Mouse (Mus musculus) forebrain, embryonic 11.5 days (tissue): ENCODE results near the gene Tmem209. TPM values are rescaled to one million over a fixed set of nuclear protein-coding genes. Genes with fewer than 3 reads are reported as not detected.

ENCODE experiments used
- ATAC-seq: fragments of 200-750 bp; cut with Nextera tagmentation; replicated peaks from 2 replicates; pipeline ENCODE4 v1.8.0; 2017; ENCODE audit warnings: moderate TSS enrichment; ENCODE audit not compliant: low FRiP score
- DNase-seq: peaks from one replicate; pipeline ENCODE4 v3.0.0-alpha.2; 2017; ENCODE audit warnings: low spot score
- H3K27ac ChIP-seq: fragments of 300-500 bp; sonication (generic); 2 replicates; pipeline ENCODE4 v1.5.1; 2014; ENCODE audit warnings: low read depth, low read length
- H3K27me3 ChIP-seq: fragments of 300-500 bp; sonication (generic); 2 replicates; pipeline ENCODE4 v1.6.1; 2014; ENCODE audit warnings: mild to moderate bottlenecking, low read length, mixed read lengths; ENCODE audit not compliant: control insufficient read depth, insufficient read depth
- H3K36me3 ChIP-seq: fragments of 300-500 bp; sonication (generic); 2 replicates; pipeline ENCODE4 v1.6.1; 2014; ENCODE audit warnings: mild to moderate bottlenecking, low read length, moderate library complexity, mixed read lengths; ENCODE audit not compliant: control insufficient read depth, insufficient read depth
- H3K4me1 ChIP-seq: fragments of 300-500 bp; sonication (generic); replicated peaks from 2 replicates; pipeline ENCODE4 v1.6.1; 2014; ENCODE audit warnings: low read length, mixed read lengths; ENCODE audit not compliant: control insufficient read depth, insufficient read depth
- H3K4me2 ChIP-seq: fragments of 300-500 bp; sonication (generic); 2 replicates; pipeline ENCODE4 v1.6.1; 2014; ENCODE audit warnings: low read depth, mild to moderate bottlenecking, low read length, moderate library complexity, mixed read lengths; ENCODE audit not compliant: severe bottlenecking
- H3K4me3 ChIP-seq: fragments of 300-500 bp; sonication (generic); 2 replicates; pipeline ENCODE4 v1.5.1; 2014; ENCODE audit warnings: low read depth, low read length
- H3K9ac ChIP-seq: fragments of 300-500 bp; sonication (generic); 2 replicates; pipeline ENCODE4 v1.6.1; 2014; ENCODE audit warnings: low read length
- H3K9me3 ChIP-seq: fragments of 300-500 bp; sonication (generic); 2 replicates; pipeline ENCODE4 v1.6.1; 2016; ENCODE audit warnings: low read length, mixed read lengths; ENCODE audit not compliant: control insufficient read depth
- WGBS: fragments of 180-500 bp; shearing (Covaris S2); extraction: QIAGEN DNeasy Blood & Tissue Kit; methylation state at CpG from one replicate; pipeline ENCODE4 v1.1.7; 2014; 5-methylcytosine and 5-hydroxymethylcytosine counted together
- polyA plus RNA-seq: library from polyadenylated mRNA; unstranded; fragments of >200 nt; fragmentation: Nextera tagmentation; extraction: Ambion mirVana; gene quantifications from 2 replicates; pipeline ENCODE4 v1.2.1, GENCODE M21; 2014

Tmem209 gene
- polyA plus RNA-seq, 1 experiment from 2014 or later, result 54.2 TPM

- ATAC-seq (no peak), DNase-seq (no peak)
- Histone ChIP-seq H3K27me3 (no peaks in the 10 kb centered on the region), H3K27ac (no peak overlapping the region), H3K9ac (no peak overlapping the region), H3K4me3 (no peak overlapping the region), H3K4me2 (no peak overlapping the region), H3K36me3 (peaks cover 3% of the 10 kb centered on the region; the same call in 1 of the 2 replicates), H3K9me3 (no peaks in the 10 kb centered on the region), H3K4me1 (no peaks in the 10 kb centered on the region)
- 98% methylated on average over 10 of the region's 10 CpGs for WGBS
Observed at GRCm38 (mm10) chr6:30439576-30439975, 70.0 kb downstream of the Tmem209 start.

GRCm38 (mm10) chr6:30437054-30437453 is 72.5 kb downstream of the Tmem209 start:
- H3K4me2 ChIP-seq, result no peak overlapping the region
- H3K36me3 ChIP-seq, result no peaks in the 10 kb centered on the region; the same call in 1 of the 2 replicates
- no peaks in the 10 kb centered on the region for H3K9me3 ChIP-seq
- no peaks in the 10 kb centered on the region for H3K27me3 ChIP-seq
- no peak overlapping the region for H3K9ac ChIP-seq
- ATAC-seq (no peak), DNase-seq (no peak)
- WGBS, result 86% methylated on average over 3 of the region's 3 CpGs
- no peak overlapping the region for H3K4me3 ChIP-seq
- H3K27ac ChIP-seq, result no peak overlapping the region
- no peaks in the 10 kb centered on the region for H3K4me1 ChIP-seq

- Histone ChIP-seq H3K4me2 (no peak overlapping the region), H3K27ac (no peak overlapping the region), H3K9me3 (no peaks in the 10 kb centered on the region), H3K36me3 (no peaks in the 10 kb centered on the region; the same call in 1 of the 2 replicates), H3K4me1 (no peaks in the 10 kb centered on the region), H3K27me3 (no peaks in the 10 kb centered on the region), H3K4me3 (no peak overlapping the region), H3K9ac (no peak overlapping the region)
- 95% methylated on average over 3 of the region's 3 CpGs for WGBS
- DNase-seq, result no peak
- ATAC-seq, result no peak
Observed at GRCm38 (mm10) chr6:30436476-30436875, 73.1 kb downstream of the Tmem209 start.

GRCm38 (mm10) chr6:30432461-30433192 is 77.0 kb downstream of the Tmem209 start:
- ATAC-seq (no peak), DNase-seq (no peak)
- 89% methylated on average over 3 of the region's 3 CpGs for WGBS
- Histone ChIP-seq H3K27me3 (no peaks in the 10 kb centered on the region), H3K4me2 (no peak overlapping the region), H3K4me1 (no peaks in the 10 kb centered on the region), H3K4me3 (no peak overlapping the region), H3K9ac (no peak overlapping the region), H3K27ac (no peak overlapping the region), H3K36me3 (no peaks in the 10 kb centered on the region), H3K9me3 (no peaks in the 10 kb centered on the region)

Other genes starting within 250 kb of the Tmem209 start
- gene Ube2h, start 205.2 kb downstream of the Tmem209 start, polyA plus RNA-seq, result 50.1 and 51.8 TPM in 2 replicates
- gene Zc3hc1, start 118.8 kb downstream of the Tmem209 start, polyA plus RNA-seq, result 71.2 and 74.0 TPM in 2 replicates
- 33.0 and 37.4 TPM in 2 replicates for gene Klhdc10, start 107.9 kb downstream of the Tmem209 start, polyA plus RNA-seq
- gene Ssmem1, start 66 bp upstream of the Tmem209 start, polyA plus RNA-seq, result not detected in 2 replicates
- gene Cpa2, start 31.8 kb upstream of the Tmem209 start, polyA plus RNA-seq, result 4.0 TPM in 2 replicates
- gene Cpa4, start 58.6 kb upstream of the Tmem209 start, polyA plus RNA-seq, result 5.4 and 5.6 TPM in 2 replicates
- gene Cpa5, start 101.2 kb upstream of the Tmem209 start, polyA plus RNA-seq, result 0.15 and 0.72 TPM in 2 replicates
- gene Cpa1, start 129.4 kb upstream of the Tmem209 start, polyA plus RNA-seq, result 0.16 TPM in 1 of 2 replicates, not detected in the other
- 21.6 and 24.1 TPM in 2 replicates for gene Cep41, start 184.0 kb upstream of the Tmem209 start, polyA plus RNA-seq
- gene Mest, start 213.8 kb upstream of the Tmem209 start, polyA plus RNA-seq, result 1,661 and 1,678 TPM in 2 replicates